Mouse (Mus musculus) cortical plate, adult 2 months (tissue): ENCODE data around the gene Dthd1.

Source experiments
- CTCF ChIP-seq: fragments of 200-500 bp; IDR thresholded peaks from 2 replicates; pipeline ENCODE4 v1.5.1; 2011; ENCODE audit warnings: mild to moderate bottlenecking, control low read depth, low read length; ENCODE audit not compliant: insufficient read depth; ENCODE audit errors: extremely low read depth
- POLR2A ChIP-seq: fragments of 200-500 bp; IDR thresholded peaks from 2 replicates; pipeline ENCODE4 v1.6.1; 2011; ENCODE audit warnings: mild to moderate bottlenecking, low read length, control low read depth; ENCODE audit not compliant: insufficient read depth; ENCODE audit errors: extremely low read depth

- TF ChIP-seq POLR2A = no peak
- no peak for TF ChIP-seq CTCF
Measured at GRCm38 (mm10) chr5:62815741-62816140, 2.1 kb downstream of the Dthd1 start.
